Mouse (Mus musculus) erythroblast, embryonic 14.5 days (primary cell): ENCODE measurements around the gene Nt5c3b.

Experiments used
- GATA1 ChIP-seq: IDR thresholded peaks from 2 replicates; pipeline ENCODE4 v1.6.1; 2012; ENCODE audit warnings: low read length, inconsistent platforms, mixed read lengths
- TAL1 ChIP-seq: IDR thresholded peaks from 3 replicates; pipeline ENCODE4 v1.6.1; 2012; ENCODE audit warnings: low read length, inconsistent platforms, mixed read lengths

GRCm38 (mm10) chr11:100406995-100407705 is 34.5 kb downstream of the Nt5c3b start:
- TF ChIP-seq GATA1 (no peak), TAL1 (no peak)
